Mouse (Mus musculus): ENCODE results near the gene Prr19.

- TF ChIP-seq CTCF (IDR thresholded peaks at IDR 0.05; ENCODE audit: low read depth, low read length) (no peak), POLR2A (IDR thresholded peaks at IDR 0.05; ENCODE audit: extremely low read depth, insufficient read depth, low read length) (no peak)
Measured at GRCm38 (mm10) chr7:25284766-25285165, 16.4 kb upstream of the Prr19 start.
